Mouse (Mus musculus): ENCODE measurements around the gene Eif4g3. TPM values are rescaled to one million over a fixed set of nuclear protein-coding genes. Genes with fewer than 3 reads are reported as not detected.

The Eif4g3 gene
- total and polyA plus RNA-seq, 3 experiments = 22.8 to 63.7 TPM; not detected in 1

GRCm38 (mm10) chr4:138246756-138247665 lies 254.2 kb downstream of the Eif4g3 start:
- H3K9me3 ChIP-seq (replicated peaks; ENCODE audit: insufficient read depth, low read length) = no peaks in the 10 kb centered on the region
- no peak for DNase-seq (ENCODE audit: low read depth, low spot score)
- H3K4me1 ChIP-seq (ENCODE audit: control insufficient read depth in 1 of 2, insufficient read depth in 2 of 2, low read length in 2 of 2) = peaks cover 0 to 10% of the 10 kb centered on the region in 2 experiments; a peak in 3 of 4 replicates
- no peak overlapping the region for H3K27ac ChIP-seq (ENCODE audit: control insufficient read depth, low read depth, low read length)
- no peak overlapping the region for H3K9ac ChIP-seq (ENCODE audit: control insufficient read depth, low read depth, low read length, poor library complexity, severe bottlenecking)
- H3K4me3 ChIP-seq (ENCODE audit: control insufficient read depth in 1 of 2, insufficient read depth in 1 of 2, low read depth in 2 of 2, low read length in 2 of 2) = no peak overlapping the region
- H3K27me3 ChIP-seq (ENCODE audit: control insufficient read depth in 1 of 2, insufficient read depth in 2 of 2, low read length in 2 of 2) = no peaks in the 10 kb centered on the region
- no peaks in the 10 kb centered on the region for H3K79me2 ChIP-seq (ENCODE audit: control insufficient read depth, insufficient read depth, low read length, poor library complexity)
- TF ChIP-seq BHLHE40 (IDR thresholded peaks at IDR 0.05; ENCODE audit: borderline replicate concordance, low read depth, low read length) (no peak), CHD2 (IDR thresholded peaks at IDR 0.05; ENCODE audit: low read length) (no peak), TBP (IDR thresholded peaks at IDR 0.05; ENCODE audit: low read depth, low read length) (no peak), KAT2A (conservative IDR thresholded peaks at IDR 0.05; ENCODE audit: low read depth, low read length) (no peak), CHD1 (IDR thresholded peaks at IDR 0.05; ENCODE audit: low read depth, low read length) (no peak), JUND (IDR thresholded peaks at IDR 0.05; ENCODE audit: low read depth, low read length) (no peak), ZNF384 (IDR thresholded peaks at IDR 0.05; ENCODE audit: low read depth, low read length) (no peak), RCOR1 (IDR thresholded peaks at IDR 0.05; ENCODE audit: low read depth, low read length) (no peak), MAX (IDR thresholded peaks at IDR 0.05; ENCODE audit: low read length) (no peak), NRF1 (IDR thresholded peaks at IDR 0.05; ENCODE audit: insufficient read depth, low read depth, low read length, poor library complexity, severe bottlenecking) (no peak), POLR2AphosphoS2 (IDR thresholded peaks at IDR 0.05; ENCODE audit: low read length) (no peak), RAD21 (IDR thresholded peaks at IDR 0.05; ENCODE audit: low read depth, low read length) (no peak), CTCF (IDR thresholded peaks at IDR 0.05 in 2 of 3, conservative IDR thresholded peaks at IDR 0.05 in 1 of 3; ENCODE audit: control insufficient read depth in 1 of 3, insufficient read depth in 1 of 3, low read depth in 2 of 3, low read length in 3 of 3, poor library complexity in 1 of 3, severe bottlenecking in 1 of 3) (no peak)
- H3K36me3 ChIP-seq (ENCODE audit: control insufficient read depth in 1 of 2, insufficient read depth in 2 of 2, low read length in 2 of 2) = peaks cover 3 to 7% of the 10 kb centered on the region in 2 experiments; a peak in 2 of 4 replicates

GRCm38 (mm10) chr4:138250088-138250960 lies 257.5 kb downstream of the Eif4g3 start, which contains the start of the genes Sh2d5 and Kif17:
Gene Sh2d5, plus strand, starts transcription at chr4:138250403.
Gene Kif17, plus strand, starts transcription at chr4:138250435.
- Histone ChIP-seq H3K36me3 (ENCODE audit: control insufficient read depth in 1 of 2, insufficient read depth in 2 of 2, low read length in 2 of 2) (0 out of 4 replicates have a peak, but pooled peaks cover 0 to 3% of the 10 kb centered on the region in 2 experiments), H3K4me3 (ENCODE audit: control insufficient read depth in 1 of 2, insufficient read depth in 1 of 2, low read depth in 2 of 2, low read length in 2 of 2) (peak within 1 kb of the TSS; percentile 65 to 84), H3K4me1 (ENCODE audit: control insufficient read depth in 1 of 2, insufficient read depth in 2 of 2, low read length in 2 of 2) (peaks cover 0 to 10% of the 10 kb centered on the region in 2 experiments; a peak in 3 of 4 replicates), H3K79me2 (ENCODE audit: control insufficient read depth, insufficient read depth, low read length, poor library complexity) (no peaks in the 10 kb centered on the region), H3K9me3 (replicated peaks; ENCODE audit: insufficient read depth, low read length) (no peaks in the 10 kb centered on the region), H3K27ac (ENCODE audit: control insufficient read depth, low read depth, low read length) (no peak within 1 kb of the TSS), H3K27me3 (ENCODE audit: control insufficient read depth in 1 of 2, insufficient read depth in 2 of 2, low read length in 2 of 2) (no peaks in the 10 kb centered on the region), H3K9ac (ENCODE audit: control insufficient read depth, low read depth, low read length, poor library complexity, severe bottlenecking) (peak within 1 kb of the TSS; percentile 61)
- peak; percentile 93 for DNase-seq (ENCODE audit: low read depth, low spot score)
- TF ChIP-seq NRF1 (IDR thresholded peaks at IDR 0.05; ENCODE audit: insufficient read depth, low read depth, low read length, poor library complexity, severe bottlenecking) (no peak), USF2 (IDR thresholded peaks at IDR 0.05; ENCODE audit: borderline replicate concordance in 1 of 2, insufficient read depth in 1 of 2, low read depth in 1 of 2, low read length in 2 of 2) (no peak), SIN3A (IDR thresholded peaks at IDR 0.05; ENCODE audit: low read length) (no peak; the same call in 1 of the 2 replicates), NELFE (IDR thresholded peaks at IDR 0.05; ENCODE audit: low read depth, low read length) (peak; percentile 53; the same call in 1 of the 2 replicates), MAX (IDR thresholded peaks at IDR 0.05; ENCODE audit: low read length) (peak; percentile 71), USF1 (IDR thresholded peaks at IDR 0.05; ENCODE audit: low read depth, low read length) (peak; percentile 84), ZKSCAN1 (IDR thresholded peaks at IDR 0.05; ENCODE audit: low read depth, low read length) (no peak), POLR2A (IDR thresholded peaks at IDR 0.05; ENCODE audit: control insufficient read depth in 1 of 2, insufficient read depth in 1 of 2, low read depth in 1 of 2, low read length in 2 of 2, poor library complexity in 1 of 2) (peak in 1 of 2 experiments; percentile 56; a peak in 1 of 4 replicates), MAZ (IDR thresholded peaks at IDR 0.05; ENCODE audit: low read depth, low read length) (no peak), HCFC1 (IDR thresholded peaks at IDR 0.05; ENCODE audit: low read depth, low read length) (no peak), CTCF (IDR thresholded peaks at IDR 0.05 in 2 of 3, conservative IDR thresholded peaks at IDR 0.05 in 1 of 3; ENCODE audit: control insufficient read depth in 1 of 3, insufficient read depth in 1 of 3, low read depth in 2 of 3, low read length in 3 of 3, poor library complexity in 1 of 3, severe bottlenecking in 1 of 3) (no peak), RCOR1 (IDR thresholded peaks at IDR 0.05; ENCODE audit: low read depth, low read length) (no peak), TCF12 (IDR thresholded peaks at IDR 0.05; ENCODE audit: low read depth, low read length) (no peak), MEF2A (IDR thresholded peaks at IDR 0.05; ENCODE audit: extremely low read depth, insufficient replicate concordance, low read depth, low read length, poor library complexity, severe bottlenecking) (no peak), POLR2AphosphoS5 (IDR thresholded peaks at IDR 0.05; ENCODE audit: borderline replicate concordance, low read depth, low read length) (no peak), MXI1 (IDR thresholded peaks at IDR 0.05; ENCODE audit: low read depth, low read length) (peak; percentile 11), ZC3H11A (IDR thresholded peaks at IDR 0.05; ENCODE audit: low read depth, low read length) (no peak)
